Mouse (Mus musculus) c-Kit-positive CD71-positive TER-119-negative erythroid progenitor cells, embryonic 14.5 days (primary cell): ENCODE data around the gene Tnfrsf4.

Experiments
- DNase-seq: peaks from one replicate; pipeline ENCODE4 v3.0.0-alpha.2; 2013; ENCODE audit warnings: low read depth

Gene Tnfrsf4

GRCm38 (mm10) chr4:156028580-156028979 is 14.9 kb downstream of the Tnfrsf4 start:
- DNase-seq: no peak

- DNase-seq: no peak
Observed at GRCm38 (mm10) chr4:156030651-156031118, 17.0 kb downstream of the Tnfrsf4 start.

- DNase-seq: no peak
Observed at GRCm38 (mm10) chr4:156031255-156031592, 17.6 kb downstream of the Tnfrsf4 start.

- DNase-seq: no peak
Observed at GRCm38 (mm10) chr4:156031593-156032391, 18.1 kb downstream of the Tnfrsf4 start.

GRCm38 (mm10) chr4:156032856-156033255 is 19.2 kb downstream of the Tnfrsf4 start:
- DNase-seq: no peak

- peak; percentile 35 for DNase-seq
Observed at GRCm38 (mm10) chr4:156033476-156034119, 20.0 kb downstream of the Tnfrsf4 start.

GRCm38 (mm10) chr4:156034301-156034700 is 20.7 kb downstream of the Tnfrsf4 start:
- DNase-seq: no peak

GRCm38 (mm10) chr4:156034901-156035300 is 21.3 kb downstream of the Tnfrsf4 start:
- no peak for DNase-seq

- DNase-seq: no peak
Observed at GRCm38 (mm10) chr4:156044754-156045153, 31.1 kb downstream of the Tnfrsf4 start.

- no peak for DNase-seq
Observed at GRCm38 (mm10) chr4:156049779-156050178, 36.1 kb downstream of the Tnfrsf4 start.

GRCm38 (mm10) chr4:156050391-156050980 is 36.8 kb downstream of the Tnfrsf4 start:
- no peak for DNase-seq

GRCm38 (mm10) chr4:156053113-156053512 is 39.5 kb downstream of the Tnfrsf4 start:
- no peak for DNase-seq

- DNase-seq: no peak
Observed at GRCm38 (mm10) chr4:156054130-156054529, 40.5 kb downstream of the Tnfrsf4 start.

- no peak for DNase-seq
Observed at GRCm38 (mm10) chr4:156054606-156055005, 41.0 kb downstream of the Tnfrsf4 start.

- DNase-seq: no peak
Observed at GRCm38 (mm10) chr4:156055173-156055572, 41.5 kb downstream of the Tnfrsf4 start.

GRCm38 (mm10) chr4:156057702-156058101 is 44.1 kb downstream of the Tnfrsf4 start:
- no peak for DNase-seq

GRCm38 (mm10) chr4:156058826-156059225 is 45.2 kb downstream of the Tnfrsf4 start:
- no peak for DNase-seq

- no peak for DNase-seq
Observed at GRCm38 (mm10) chr4:156059261-156059660, 45.6 kb downstream of the Tnfrsf4 start, which contains the start of gene Ttll10. Ttll10 (minus strand) TSS chr4:156059414.

GRCm38 (mm10) chr4:156059713-156060112 is 46.1 kb downstream of the Tnfrsf4 start:
- no peak for DNase-seq

GRCm38 (mm10) chr4:156063861-156064509 is 50.3 kb downstream of the Tnfrsf4 start:
- DNase-seq: no peak

- DNase-seq: no peak
Observed at GRCm38 (mm10) chr4:156064510-156064897, 50.9 kb downstream of the Tnfrsf4 start.

GRCm38 (mm10) chr4:156065156-156065894 is 51.7 kb downstream of the Tnfrsf4 start:
- no peak for DNase-seq
